8 mouse cellular contexts compared by ENCODE assay signal in the genomic region with DNA sequence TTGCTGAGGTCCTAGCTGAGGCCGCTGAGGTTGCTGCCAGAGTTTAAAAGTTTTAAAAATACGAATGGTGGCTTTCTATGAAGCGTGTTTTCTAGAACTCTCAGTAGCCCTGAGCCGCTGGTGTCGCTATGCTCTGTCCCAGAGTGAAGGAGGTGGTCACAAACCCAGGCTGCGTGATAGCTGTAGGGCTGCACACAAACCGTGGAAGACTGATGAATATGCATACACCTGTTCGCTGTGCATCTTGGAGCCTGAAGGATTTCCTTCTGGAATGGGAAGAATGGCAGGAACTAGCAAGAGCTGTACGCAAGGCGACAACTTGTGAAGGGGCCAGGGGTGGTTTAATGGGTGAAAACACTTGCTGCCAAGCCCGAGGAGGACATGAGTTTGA. TPM values are rescaled to one million over a fixed set of nuclear protein-coding genes. Genes with fewer than 3 reads are reported as not detected.
DNase-seq lines count a peak whose midpoint lies in the region; ATAC-seq lines count a peak whose summit lies in the region.

No protein-coding gene starts in this region.

- peak overlapping the region; percentile 94 for H3K27ac ChIP-seq in heart, embryonic 10.5 days
- H3K27ac ChIP-seq in limb, embryonic 12.5 days: peak overlapping the region; percentile 75
- peak overlapping the region; percentile 48; the same call in 1 of the 2 replicates for H3K27ac ChIP-seq in neural tube, embryonic 14.5 days (ENCODE audit: low read depth, low read length)

- peak overlapping the region; percentile 81 for H3K4me3 ChIP-seq in heart, embryonic 10.5 days
- H3K4me3 ChIP-seq in limb, embryonic 12.5 days (replicated peaks): peak overlapping the region; percentile 62
- peak overlapping the region; percentile 73 for H3K4me3 ChIP-seq in neural tube, embryonic 14.5 days (ENCODE audit: low read depth, low read length)

- peak overlapping the region; percentile 35 for H3K9ac ChIP-seq in limb, embryonic 12.5 days (replicated peaks)
- H3K9ac ChIP-seq in neural tube, embryonic 14.5 days (replicated peaks; ENCODE audit: low read depth, low read length): peak overlapping the region; percentile 77

- no peaks in the 10 kb centered on the region for H3K9me3 ChIP-seq in heart, embryonic 10.5 days
- no peaks in the 10 kb centered on the region for H3K9me3 ChIP-seq in limb, embryonic 12.5 days
- H3K9me3 ChIP-seq in neural tube, embryonic 14.5 days (ENCODE audit: control insufficient read depth, low read length): no peaks in the 10 kb centered on the region

- ATAC-seq in limb, embryonic 12.5 days (ENCODE audit: insufficient number of reproducible peaks, insufficient read depth, low FRiP score, low TSS enrichment, low read depth): peak; percentile 59
- peak; percentile 74 for ATAC-seq in neural tube, embryonic 14.5 days (ENCODE audit: low read depth)

- peak overlapping the region; percentile 68 for H3K4me2 ChIP-seq in limb, embryonic 12.5 days
- peak overlapping the region; percentile 79 for H3K4me2 ChIP-seq in neural tube, embryonic 14.5 days (ENCODE audit: low read depth, low read length)

- no peak for DNase-seq in heart, embryonic 10.5 days (ENCODE audit: low spot score)
- DNase-seq in heart, adult 8-10 months (ENCODE audit: low spot score): no peak
- peak; percentile 11 for DNase-seq in urinary bladder, postnatal 14 days (ENCODE audit: low spot score)
- no peak for DNase-seq in urinary bladder, postnatal 25 days (ENCODE audit: low spot score)
- no peak for DNase-seq in embryo, embryonic 9.5 days (ENCODE audit: extremely low spot score)
- DNase-seq in cerebellum, postnatal 36 days: no peak

- 3% methylated on average over 11 of the region's 11 CpGs for WGBS in heart, embryonic 10.5 days
- 3% methylated on average over 11 of the region's 11 CpGs for WGBS in limb, embryonic 12.5 days
- 3% methylated on average over 11 of the region's 11 CpGs for WGBS in neural tube, embryonic 14.5 days

- H3K4me1 ChIP-seq in heart, embryonic 10.5 days: peaks cover 18% of the 10 kb centered on the region
- peaks cover 23% of the 10 kb centered on the region for H3K4me1 ChIP-seq in limb, embryonic 12.5 days (replicated peaks)
- peaks cover 6% of the 10 kb centered on the region; the same call in 1 of the 2 replicates for H3K4me1 ChIP-seq in neural tube, embryonic 14.5 days (ENCODE audit: control insufficient read depth, insufficient read depth, low read length)

- H3K36me3 ChIP-seq in heart, embryonic 10.5 days: peaks cover 21% of the 10 kb centered on the region
- H3K36me3 ChIP-seq in limb, embryonic 12.5 days: peaks cover 23% of the 10 kb centered on the region
- no peaks in the 10 kb centered on the region; the same call in 1 of the 2 replicates for H3K36me3 ChIP-seq in neural tube, embryonic 14.5 days (ENCODE audit: control insufficient read depth, insufficient read depth, low read length)

- H3K27me3 ChIP-seq in heart, embryonic 10.5 days (ENCODE audit: insufficient read depth, poor library complexity, severe bottlenecking): no peaks in the 10 kb centered on the region; the same call in 1 of the 2 replicates
- H3K27me3 ChIP-seq in limb, embryonic 12.5 days: no peaks in the 10 kb centered on the region
- H3K27me3 ChIP-seq in neural tube, embryonic 14.5 days (ENCODE audit: control insufficient read depth, insufficient read depth, low read length): no peaks in the 10 kb centered on the region

RNA-seq across cellular contexts. Expression of gene Mphosph6, which starts 0.6 kb away (rescaled TPM):
- polyA plus RNA-seq in heart, embryonic 10.5 days (2016; fragmentation: Nextera tagmentation; extraction: Ambion mirVana): 45.1 and 65.8 TPM in 2 replicates
- 10 to 100 TPM in 2 of 4 experiments, 1 to 10 TPM in 2; 4.7 to 10.2 (median 9.4) TPM for total RNA-seq in heart, adult 8-10 months (2022)
- polyA plus RNA-seq in limb, embryonic 12.5 days (2016; fragmentation: Nextera tagmentation; extraction: Ambion mirVana): 56.2 and 61.9 TPM in 2 replicates
- polyA plus RNA-seq in neural tube, embryonic 14.5 days (2014; fragmentation: Nextera tagmentation; extraction: Ambion mirVana): 33.3 and 36.7 TPM in 2 replicates
